8 mouse cellular contexts compared by ENCODE assay signal in genomic region chr13:15542053-15542452, GRCm38 (mm10).
DNase-seq lines count a peak whose midpoint lies in the region; ATAC-seq and TF ChIP-seq lines count a peak whose summit lies in the region.

No protein-coding gene starts in this region.

- peak; percentile 35; the same call in 1 of the 2 replicates for ATAC-seq in lung, embryonic 14.5 days (ENCODE audit: insufficient read depth)
- ATAC-seq in hindbrain, embryonic 12.5 days (ENCODE audit: low FRiP score): peak; percentile 74
- ATAC-seq in neural tube, embryonic 11.5 days (ENCODE audit: insufficient read depth, low FRiP score, low TSS enrichment): peak; percentile 81

- DNase-seq in lung, embryonic 14.5 days: peak; percentile 33
- DNase-seq in lung, postnatal 10 days: no peak
- DNase-seq in neural tube, embryonic 11.5 days (ENCODE audit: low spot score): peak; percentile 79
- no peak for DNase-seq in spleen, postnatal 36 days (ENCODE audit: low spot score in 2 of 2)
- no peak for DNase-seq in thymus, postnatal 25 days
- DNase-seq in gastrocnemius, adult 8-10 months (ENCODE audit: low spot score in 2 of 2): no peak

- H3K9me3 ChIP-seq in lung, embryonic 14.5 days (ENCODE audit: low read depth, low read length): no peaks in the 10 kb centered on the region
- H3K9me3 ChIP-seq in hindbrain, embryonic 12.5 days (replicated peaks): no peaks in the 10 kb centered on the region
- H3K9me3 ChIP-seq in neural tube, embryonic 11.5 days (ENCODE audit: control insufficient read depth, low read length): no peaks in the 10 kb centered on the region

- no peaks in the 10 kb centered on the region for H3K36me3 ChIP-seq in lung, embryonic 14.5 days (ENCODE audit: insufficient read depth)
- H3K36me3 ChIP-seq in hindbrain, embryonic 12.5 days: no peaks in the 10 kb centered on the region
- no peaks in the 10 kb centered on the region for H3K36me3 ChIP-seq in neural tube, embryonic 11.5 days (ENCODE audit: control insufficient read depth, insufficient read depth, low read length)

- H3K27me3 ChIP-seq in lung, embryonic 14.5 days (ENCODE audit: insufficient read depth, low read length): no peaks in the 10 kb centered on the region
- H3K27me3 ChIP-seq in hindbrain, embryonic 12.5 days: no peaks in the 10 kb centered on the region
- no peaks in the 10 kb centered on the region for H3K27me3 ChIP-seq in neural tube, embryonic 11.5 days (ENCODE audit: control insufficient read depth, insufficient read depth, low read length)

- peaks cover 27% of the 10 kb centered on the region for H3K4me1 ChIP-seq in lung, embryonic 14.5 days (ENCODE audit: insufficient read depth)
- peaks cover 2% of the 10 kb centered on the region; the same call in 1 of the 2 replicates for H3K4me1 ChIP-seq in cortical plate, adult 2 months (ENCODE audit: control insufficient read depth, insufficient read depth, low read length)
- H3K4me1 ChIP-seq in hindbrain, embryonic 12.5 days: peaks cover 69% of the 10 kb centered on the region
- peaks cover 56% of the 10 kb centered on the region for H3K4me1 ChIP-seq in neural tube, embryonic 11.5 days (ENCODE audit: control insufficient read depth, insufficient read depth, low read length)

- TF ChIP-seq POLR2A in cortical plate, adult 2 months (IDR thresholded peaks at IDR 0.05; ENCODE audit: extremely low read depth, insufficient read depth, low read length): no peak

- 20% methylated on average over 5 of the region's 5 CpGs for WGBS in lung, embryonic 14.5 days
- 4% methylated on average over 5 of the region's 5 CpGs for WGBS in hindbrain, embryonic 12.5 days
- WGBS in neural tube, embryonic 11.5 days: 3% methylated on average over 5 of the region's 5 CpGs

- no peak overlapping the region for H3K4me3 ChIP-seq in lung, embryonic 14.5 days (ENCODE audit: low read depth, low read length)
- H3K4me3 ChIP-seq in cortical plate, adult 2 months (ENCODE audit: insufficient read depth, low read length): no peak overlapping the region
- no peak overlapping the region for H3K4me3 ChIP-seq in hindbrain, embryonic 12.5 days
- no peak overlapping the region for H3K4me3 ChIP-seq in neural tube, embryonic 11.5 days (ENCODE audit: low read depth, low read length)

- H3K27ac ChIP-seq in lung, embryonic 14.5 days (ENCODE audit: low read depth): no peak overlapping the region
- H3K27ac ChIP-seq in cortical plate, adult 2 months (ENCODE audit: insufficient read depth, low read length): peak overlapping the region; percentile 65; the same call in 1 of the 2 replicates
- H3K27ac ChIP-seq in hindbrain, embryonic 12.5 days: peak overlapping the region; percentile 69
- peak overlapping the region; percentile 24 for H3K27ac ChIP-seq in neural tube, embryonic 11.5 days (ENCODE audit: low read depth, low read length)

- H3K9ac ChIP-seq in lung, embryonic 14.5 days: no peak overlapping the region
- no peak overlapping the region for H3K9ac ChIP-seq in hindbrain, embryonic 12.5 days
- H3K9ac ChIP-seq in neural tube, embryonic 11.5 days (ENCODE audit: low read length): no peak overlapping the region

- TF ChIP-seq CTCF in lung, embryonic 14.5 days (IDR thresholded peaks at IDR 0.05; ENCODE audit: low read depth): no peak
- TF ChIP-seq CTCF in cortical plate, adult 2 months (IDR thresholded peaks at IDR 0.05; ENCODE audit: extremely low read depth, insufficient read depth, low read length): no peak

- no peak overlapping the region for H3K4me2 ChIP-seq in lung, embryonic 14.5 days
- 0 out of 2 replicates have a peak overlapping the region, but pooled peaks have one; percentile 5 for H3K4me2 ChIP-seq in hindbrain, embryonic 12.5 days (replicated peaks)
- peak overlapping the region; percentile 10; the same call in 1 of the 2 replicates for H3K4me2 ChIP-seq in neural tube, embryonic 11.5 days (ENCODE audit: low read depth)

Comparison
In these comparisons a context has a peak if more than half of its experiments do, and no peak if none do; other contexts are left out.
1. DNase-seq: peak in lung, embryonic 14.5 days (single experiment) and neural tube, embryonic 11.5 days (single experiment); none in lung, postnatal 10 days (single experiment), spleen, postnatal 36 days (0 of 2), thymus, postnatal 25 days (single experiment) and gastrocnemius, adult 8-10 months (0 of 2).
2. Peak in every context shown above with its lines, with median percentiles within 50 percentile points of each other: ATAC-seq.